Comparison of ENCODE assay signal across 17 mouse cellular contexts in the genomic region with DNA sequence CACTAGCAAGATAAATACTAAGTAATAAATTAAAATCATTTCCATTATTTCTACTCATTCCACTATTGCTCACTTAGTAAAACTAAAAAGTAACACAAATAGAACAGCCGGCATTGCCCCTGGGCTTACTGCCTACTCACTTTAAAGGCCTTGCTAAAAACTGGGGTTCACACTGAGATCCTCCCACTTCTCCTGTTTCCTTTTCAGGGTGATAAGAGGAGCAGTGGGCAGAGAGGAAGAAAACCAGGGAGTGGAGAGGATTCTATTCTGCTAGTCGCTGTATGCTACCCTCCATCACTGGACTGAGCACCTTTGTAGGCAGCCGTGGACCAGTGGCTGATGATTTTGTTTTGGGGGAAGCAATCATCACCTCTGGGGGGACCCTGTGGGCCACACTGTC. TPM values are rescaled to one million over a fixed set of nuclear protein-coding genes. Genes with fewer than 3 reads are reported as not detected.
"Had no signal": no experiment of that assay in that cellular context is flagged by ENCODE, and none has a peak within 500 bp of the region (broad histone marks: within the 10 kb centered on the region; RNA-seq: fewer than 3 reads in every experiment).

No protein-coding gene starts in this region.

- H3K9me3 ChIP-seq: liver, embryonic 13.5 days had no signal

- DNase-seq: kidney, adult 18-20 months; kidney, adult 9 months; kidney, postnatal 14 days; kidney, postnatal 4 days; layer of hippocampus, adult 9-11 months; liver, embryonic 13.5 days; lung, adult 2 months; lung, postnatal 14 days; lung, postnatal 4 days; midbrain, embryonic 14.5 days; thymus, adult 18-20 months; thymus, postnatal 36 days had no signal

- H3K4me1 ChIP-seq: liver, embryonic 13.5 days had no signal

- H3K27ac ChIP-seq: liver, embryonic 13.5 days had no signal

- H3K36me3 ChIP-seq: liver, embryonic 13.5 days had no signal

- H3K27me3 ChIP-seq: liver, embryonic 13.5 days had no signal

- H3K4me3 ChIP-seq: liver, embryonic 13.5 days had no signal

RNA-seq across cellular contexts. Expression of a gene that starts 40.5 kb away (rescaled TPM):
- total RNA-seq: liver, adult 2 months; megakaryocyte-erythroid progenitor cell, adult 5-6 weeks had no signal
- polyA plus RNA-seq: liver, adult 2 months; liver, embryonic 13.5 days; liver, embryonic 16.5 days; lung, adult 2 months; lung, embryonic 16.5 days; small intestine, adult 2 months had no signal
